Mouse (Mus musculus) v-Abl transformed pro-B cells (cell line): ENCODE results near the gene Rapgef1.
"Not testable (repeated sequence)": the region's sequence is repeated elsewhere in the genome, so short reads cannot be mapped to it uniquely, and the experiment has no call there.

Experiments used
- in situ Hi-C, 2 experiments: fragments of 400-800 bp; cut with MboI; formaldehyde crosslinking; loops; one replicate each; pipeline ENCODE4 v1.15.1; 2025; ENCODE audit not compliant: unreplicated experiment in 2 of 2

Gene Rapgef1

GRCm38 (mm10) chr2:29771611-29772461 is 152.3 kb downstream of the Rapgef1 start:
- in situ Hi-C loops: no loop called here

GRCm38 (mm10) chr2:29773323-29773722 is 153.8 kb downstream of the Rapgef1 start:
- in situ Hi-C loops: no loop called here

GRCm38 (mm10) chr2:29781256-29781655 is 161.7 kb downstream of the Rapgef1 start:
- in situ Hi-C loops: not testable (repeated sequence)

- in situ Hi-C loops: no loop called here
These were observed 164.8 kb downstream of the Rapgef1 start for GRCm38 (mm10) chr2:29784290-29784689.

- in situ Hi-C loops: no loop called here
These were observed 167.8 kb downstream of the Rapgef1 start, which contains the start of gene Coq4 for GRCm38 (mm10) chr2:29787104-29787917. Gene Coq4, plus strand, starts transcription at chr2:29787493.

- in situ Hi-C loops: no loop called here
These were observed 168.6 kb downstream of the Rapgef1 start, which contains the start of gene Trub2 for GRCm38 (mm10) chr2:29787937-29788681. Gene Trub2, minus strand, starts transcription at chr2:29788502.
